Mouse (Mus musculus): ENCODE measurements at regions not wholly inside any gene's neighbourhood (a gene's known extent, or its start where the extent isn't known, plus 50 kb on each side); places are given as distances from the start of the nearest gene placed in this dataset.

GRCm38 (mm10) chr9:49961965-49962364, 163.2 kb upstream of the Ncam1 start:
- no peak for TF ChIP-seq CTCF (IDR thresholded peaks at IDR 0.05 in 2 of 3, conservative IDR thresholded peaks at IDR 0.05 in 1 of 3; ENCODE audit: control insufficient read depth in 1 of 3, insufficient read depth in 1 of 3, low read depth in 2 of 3, low read length in 3 of 3, poor library complexity in 1 of 3, severe bottlenecking in 1 of 3)
- no peak for TF ChIP-seq MAFK (IDR thresholded peaks at IDR 0.05; ENCODE audit: borderline replicate concordance, low read depth, low read length)
- no peak for TF ChIP-seq GATA1 (IDR thresholded peaks at IDR 0.05; ENCODE audit: low read depth, low read length)
- no peak for TF ChIP-seq ZC3H11A (IDR thresholded peaks at IDR 0.05; ENCODE audit: low read depth, low read length)
- no peak for TF ChIP-seq EP300 (IDR thresholded peaks at IDR 0.05; ENCODE audit: low read depth in 1 of 2, low read length in 2 of 2)
- TF ChIP-seq POLR2AphosphoS2 (IDR thresholded peaks at IDR 0.05; ENCODE audit: low read length): no peak
- no peak for TF ChIP-seq GABPA (IDR thresholded peaks at IDR 0.05; ENCODE audit: low read depth, low read length)
- no peak for TF ChIP-seq MXI1 (IDR thresholded peaks at IDR 0.05; ENCODE audit: low read depth, low read length)
- TF ChIP-seq USF1 (IDR thresholded peaks at IDR 0.05; ENCODE audit: low read depth, low read length): no peak
- TF ChIP-seq POLR2A (IDR thresholded peaks at IDR 0.05; ENCODE audit: control insufficient read depth in 1 of 2, insufficient read depth in 1 of 2, low read depth in 1 of 2, low read length in 2 of 2, poor library complexity in 1 of 2): no peak
- no peak for TF ChIP-seq USF2 (IDR thresholded peaks at IDR 0.05; ENCODE audit: borderline replicate concordance in 1 of 2, insufficient read depth in 1 of 2, low read depth in 1 of 2, low read length in 2 of 2)
- TF ChIP-seq MYB (IDR thresholded peaks at IDR 0.05; ENCODE audit: low read depth, low read length): no peak

All from MEL (cell line).